Mouse (Mus musculus) heart, embryonic 11.5 days (tissue): Measurements from ENCODE around the gene Islr2. TPM values are rescaled to one million over a fixed set of nuclear protein-coding genes. Genes with fewer than 3 reads are reported as not detected.

ENCODE experiments used
- ATAC-seq: fragments of 200-750 bp; cut with Nextera tagmentation; replicated peaks from 2 replicates; pipeline ENCODE4 v1.8.0; 2017; ENCODE audit warnings: moderate library complexity; ENCODE audit not compliant: insufficient number of reproducible peaks, low FRiP score, low TSS enrichment
- H3K27ac ChIP-seq: fragments of 300-500 bp; sonication (generic); 2 replicates; pipeline ENCODE4 v1.5.1; 2014; ENCODE audit warnings: mild to moderate bottlenecking, low read depth, low read length
- H3K27me3 ChIP-seq: fragments of 300-500 bp; sonication (generic); 2 replicates; pipeline ENCODE4 v1.6.1; 2014; ENCODE audit warnings: mild to moderate bottlenecking, low read length, mixed read lengths; ENCODE audit not compliant: control insufficient read depth, insufficient read depth
- H3K36me3 ChIP-seq: fragments of 300-500 bp; sonication (generic); 2 replicates; pipeline ENCODE4 v1.6.1; 2014; ENCODE audit warnings: mild to moderate bottlenecking, low read length, moderate library complexity, mixed read lengths; ENCODE audit not compliant: control insufficient read depth, insufficient read depth
- H3K4me1 ChIP-seq: fragments of 300-500 bp; sonication (generic); 2 replicates; pipeline ENCODE4 v1.6.1; 2014; ENCODE audit warnings: low read length; ENCODE audit not compliant: control insufficient read depth, insufficient read depth
- H3K4me2 ChIP-seq: fragments of 300-500 bp; sonication (generic); 2 replicates; pipeline ENCODE4 v1.6.1; 2014; ENCODE audit warnings: mild to moderate bottlenecking, moderate library complexity
- H3K4me3 ChIP-seq: fragments of 300-500 bp; sonication (generic); 2 replicates; pipeline ENCODE4 v1.5.1; 2014; ENCODE audit warnings: low read depth, low read length
- H3K9ac ChIP-seq: fragments of 300-500 bp; sonication (generic); 2 replicates; pipeline ENCODE4 v1.6.1; 2014; ENCODE audit warnings: mild to moderate bottlenecking, low read depth, low read length, moderate library complexity
- H3K9me3 ChIP-seq: fragments of 300-500 bp; sonication (generic); replicated peaks from 2 replicates; pipeline ENCODE4 v1.6.1; 2016; ENCODE audit warnings: low read length; ENCODE audit not compliant: control insufficient read depth
- WGBS: fragments of 180-500 bp; shearing (Covaris S2); extraction: QIAGEN DNeasy Blood & Tissue Kit; methylation state at CpG from one replicate; pipeline ENCODE4 v1.1.7; 2014; ENCODE audit not compliant: insufficient replicate concordance; 5-methylcytosine and 5-hydroxymethylcytosine counted together
- polyA plus RNA-seq: library from polyadenylated mRNA; unstranded; fragments of >200 nt; fragmentation: Nextera tagmentation; extraction: Ambion mirVana; gene quantifications from 2 replicates; pipeline ENCODE4 v1.2.1, GENCODE M21; 2014

Islr2 gene
- polyA plus RNA-seq, 1 experiment from 2014 or later, result 0.19 TPM

DNA sequence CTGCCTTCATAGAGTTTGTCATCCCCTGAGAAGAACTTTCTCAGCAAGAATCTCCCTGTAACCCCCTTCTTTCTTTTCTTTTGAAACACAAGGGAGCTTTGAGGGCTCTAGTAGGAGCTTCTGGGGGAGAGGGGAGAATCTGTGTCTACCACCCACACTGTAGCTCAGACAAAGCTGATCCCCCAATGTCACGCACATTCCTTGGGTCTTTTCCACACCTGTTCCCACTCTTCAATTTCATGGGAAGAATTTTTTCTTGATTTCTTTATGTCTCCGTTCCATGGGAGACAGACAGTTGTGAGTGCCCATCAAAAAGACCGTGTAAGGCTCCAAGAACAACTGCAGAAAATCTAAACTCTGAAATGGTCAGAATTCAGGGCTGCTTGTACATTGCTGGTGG lies 35.2 kb downstream of the Islr2 start:
- H3K9me3 ChIP-seq, result no peaks in the 10 kb centered on the region
- H3K4me3 ChIP-seq, result no peak overlapping the region
- no peaks in the 10 kb centered on the region for H3K4me1 ChIP-seq
- no peaks in the 10 kb centered on the region for H3K36me3 ChIP-seq
- no peak for ATAC-seq
- no peaks in the 10 kb centered on the region for H3K27me3 ChIP-seq
- H3K9ac ChIP-seq, result no peak overlapping the region
- no peak overlapping the region for H3K27ac ChIP-seq
- WGBS, result 74% methylated on average over 3 of the region's 3 CpGs
- no peak overlapping the region for H3K4me2 ChIP-seq

DNA sequence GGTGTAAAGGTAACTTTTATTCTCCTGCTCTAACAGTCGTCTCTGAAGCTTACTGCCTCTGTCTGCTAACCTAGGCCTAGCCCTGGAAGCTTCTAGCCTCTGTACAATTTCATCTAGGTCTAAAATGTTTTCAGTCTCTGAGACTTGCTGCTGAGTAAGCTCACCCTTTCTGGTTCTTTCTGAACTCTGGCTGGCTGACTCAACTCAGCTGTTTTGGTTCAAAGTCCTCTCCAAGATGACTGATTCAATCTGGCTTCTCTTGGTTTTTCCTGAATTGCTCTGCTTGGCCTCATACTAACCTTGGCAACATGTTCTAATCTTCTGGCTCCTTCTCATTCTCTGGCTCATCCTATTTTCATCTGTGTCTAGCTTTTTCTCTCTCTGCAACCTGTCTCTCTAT lies 38.3 kb downstream of the Islr2 start:
- Histone ChIP-seq H3K4me3 (no peak overlapping the region), H3K9ac (no peak overlapping the region), H3K27me3 (no peaks in the 10 kb centered on the region), H3K4me1 (no peaks in the 10 kb centered on the region), H3K4me2 (no peak overlapping the region), H3K36me3 (no peaks in the 10 kb centered on the region), H3K9me3 (no peaks in the 10 kb centered on the region), H3K27ac (no peak overlapping the region)
- WGBS, result 79% methylated on average over 1 of the region's 1 CpGs
- no peak for ATAC-seq

- WGBS, result 62% methylated on average over 5 of the region's 5 CpGs
- Histone ChIP-seq H3K9me3 (no peaks in the 10 kb centered on the region), H3K36me3 (no peaks in the 10 kb centered on the region), H3K27ac (no peak overlapping the region), H3K4me2 (no peak overlapping the region), H3K4me1 (peaks cover 23% of the 10 kb centered on the region), H3K27me3 (no peaks in the 10 kb centered on the region), H3K4me3 (no peak overlapping the region), H3K9ac (no peak overlapping the region)
- no peak for ATAC-seq
These were observed 41.0 kb downstream of the Islr2 start for GRCm38 (mm10) chr9:58163146-58163545.

GRCm38 (mm10) chr9:58162173-58162572 lies 41.9 kb downstream of the Islr2 start:
- peaks cover 23% of the 10 kb centered on the region for H3K4me1 ChIP-seq
- H3K27me3 ChIP-seq, result no peaks in the 10 kb centered on the region
- no peak overlapping the region for H3K4me2 ChIP-seq
- H3K9ac ChIP-seq, result no peak overlapping the region
- H3K4me3 ChIP-seq, result no peak overlapping the region
- no peak overlapping the region for H3K27ac ChIP-seq
- H3K36me3 ChIP-seq, result no peaks in the 10 kb centered on the region
- 80% methylated on average over 3 of the region's 3 CpGs for WGBS
- no peak for ATAC-seq
- H3K9me3 ChIP-seq, result no peaks in the 10 kb centered on the region

DNA sequence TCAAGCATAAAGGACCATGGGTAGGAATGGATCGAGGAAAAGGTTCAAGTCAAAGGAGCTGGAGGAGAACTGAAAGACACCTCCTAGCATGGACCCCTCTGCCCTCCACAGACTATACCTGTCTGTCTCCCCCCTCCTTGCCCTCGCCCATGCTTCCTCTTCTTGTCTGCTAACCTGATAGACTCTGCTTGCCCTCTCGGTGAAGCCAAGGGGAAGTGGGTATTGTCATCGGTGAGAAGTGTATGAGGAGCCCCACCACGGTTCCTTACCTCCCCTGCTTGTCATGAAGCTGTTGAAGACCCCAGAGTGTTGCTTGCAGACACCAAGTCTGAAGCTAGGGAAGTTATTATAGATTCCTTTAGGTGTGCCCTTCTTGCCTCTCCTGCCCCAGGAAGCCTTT lies 43.8 kb downstream of the Islr2 start:
- Histone ChIP-seq H3K4me1 (peaks cover 29% of the 10 kb centered on the region), H3K27me3 (no peaks in the 10 kb centered on the region), H3K4me2 (no peak overlapping the region), H3K36me3 (no peaks in the 10 kb centered on the region), H3K9me3 (no peaks in the 10 kb centered on the region), H3K4me3 (no peak overlapping the region), H3K9ac (no peak overlapping the region), H3K27ac (no peak overlapping the region; the same call in 1 of the 2 replicates)
- 60% methylated on average over 5 of the region's 5 CpGs for WGBS
- no peak for ATAC-seq

DNA sequence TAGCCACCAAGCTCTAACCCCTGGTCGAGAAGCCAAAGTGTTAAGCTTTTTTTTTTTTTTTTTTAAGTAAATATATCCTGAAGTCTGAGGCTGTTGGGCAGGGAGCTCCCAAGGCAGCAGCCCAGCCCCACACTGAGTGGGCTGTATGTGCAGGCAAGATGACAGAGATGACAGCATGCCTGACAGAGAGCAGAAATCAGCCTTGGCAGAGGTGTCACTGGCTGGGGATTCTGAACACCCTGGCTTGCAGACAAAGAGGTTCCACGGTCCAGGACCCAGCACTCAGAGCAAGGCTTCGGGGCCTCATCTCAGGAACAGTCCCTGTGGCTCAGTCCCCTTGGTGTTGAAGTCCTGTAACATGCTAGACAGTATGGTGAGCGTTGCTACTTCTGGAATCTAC lies 44.3 kb downstream of the Islr2 start:
- 28% methylated on average over 4 of the region's 4 CpGs for WGBS
- Histone ChIP-seq H3K9ac (no peak overlapping the region), H3K27ac (no peak overlapping the region; the same call in 1 of the 2 replicates), H3K9me3 (no peaks in the 10 kb centered on the region), H3K27me3 (no peaks in the 10 kb centered on the region), H3K4me2 (no peak overlapping the region), H3K4me1 (peaks cover 33% of the 10 kb centered on the region), H3K36me3 (no peaks in the 10 kb centered on the region), H3K4me3 (no peak overlapping the region)
- ATAC-seq, result no peak

DNA sequence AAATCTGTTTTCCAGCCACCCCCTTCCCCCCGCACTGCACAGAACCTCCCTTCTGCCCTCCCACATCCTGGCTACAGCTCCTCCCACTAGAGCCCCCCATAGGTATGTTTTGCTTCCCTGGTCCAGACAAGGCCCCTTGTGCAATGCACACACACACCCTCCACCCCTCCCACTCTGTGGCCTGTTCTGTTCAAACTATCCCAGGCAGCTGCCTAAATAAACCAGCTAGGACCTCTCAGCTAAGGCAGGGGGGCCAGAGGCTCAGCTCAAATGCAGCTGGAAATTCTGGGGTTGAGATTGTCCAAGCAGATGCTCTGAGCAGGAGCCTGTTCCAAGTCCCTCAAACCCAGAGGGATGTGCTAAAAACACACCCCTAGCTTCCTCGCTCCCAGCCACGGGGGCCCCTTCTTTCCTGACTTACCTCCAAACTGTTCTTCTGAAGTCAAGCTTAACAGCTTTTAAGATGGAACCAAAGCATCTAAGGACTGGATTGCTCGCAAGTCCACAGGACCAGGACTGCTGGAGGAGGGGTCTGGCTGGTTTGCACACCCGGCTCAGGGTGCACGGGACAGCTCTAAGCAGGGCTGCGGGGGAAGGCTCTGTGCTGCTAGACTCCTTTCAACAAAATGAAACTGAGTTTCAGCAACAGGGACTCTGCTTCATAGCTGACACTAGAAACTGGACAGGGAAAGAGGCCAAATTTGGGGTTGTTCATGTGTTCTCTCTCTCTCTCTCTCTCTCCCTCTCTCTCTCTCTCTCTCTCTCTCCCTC lies 45.4 kb downstream of the Islr2 start:
- peak overlapping the region; percentile 32; the same call in 1 of the 2 replicates for H3K27ac ChIP-seq
- peak overlapping the region; percentile 17 for H3K4me2 ChIP-seq
- H3K36me3 ChIP-seq, result no peaks in the 10 kb centered on the region
- H3K4me3 ChIP-seq, result no peak overlapping the region
- 31% methylated on average over 7 of the region's 7 CpGs for WGBS
- peaks cover 33% of the 10 kb centered on the region for H3K4me1 ChIP-seq
- no peak overlapping the region for H3K9ac ChIP-seq
- ATAC-seq, result peak; percentile 46; the same call in 1 of the 2 replicates
- H3K27me3 ChIP-seq, result no peaks in the 10 kb centered on the region
- no peaks in the 10 kb centered on the region for H3K9me3 ChIP-seq

GRCm38 (mm10) chr9:58157838-58158237 lies 46.3 kb downstream of the Islr2 start:
- 81% methylated on average over 13 of the region's 13 CpGs for WGBS

More at GRCm38 (mm10) chr9:58157838-58158237, 46.3 kb downstream of the Islr2 start:
- Histone ChIP-seq H3K9ac (no peak overlapping the region), H3K4me3 (no peak overlapping the region), H3K27ac (no peak overlapping the region; the same call in 1 of the 2 replicates), H3K4me1 (peaks cover 36% of the 10 kb centered on the region), H3K9me3 (no peaks in the 10 kb centered on the region), H3K4me2 (peak overlapping the region; percentile 17; the same call in 1 of the 2 replicates), H3K27me3 (no peaks in the 10 kb centered on the region), H3K36me3 (no peaks in the 10 kb centered on the region)
- ATAC-seq, result no peak
